Mouse (Mus musculus): ENCODE measurements around the gene Cd6. TPM values are rescaled to one million over a fixed set of nuclear protein-coding genes. Genes with fewer than 3 reads are reported as not detected.

Cd6 gene
- polyA plus RNA-seq, 1 experiment from 2014 or later, result not detected

DNA sequence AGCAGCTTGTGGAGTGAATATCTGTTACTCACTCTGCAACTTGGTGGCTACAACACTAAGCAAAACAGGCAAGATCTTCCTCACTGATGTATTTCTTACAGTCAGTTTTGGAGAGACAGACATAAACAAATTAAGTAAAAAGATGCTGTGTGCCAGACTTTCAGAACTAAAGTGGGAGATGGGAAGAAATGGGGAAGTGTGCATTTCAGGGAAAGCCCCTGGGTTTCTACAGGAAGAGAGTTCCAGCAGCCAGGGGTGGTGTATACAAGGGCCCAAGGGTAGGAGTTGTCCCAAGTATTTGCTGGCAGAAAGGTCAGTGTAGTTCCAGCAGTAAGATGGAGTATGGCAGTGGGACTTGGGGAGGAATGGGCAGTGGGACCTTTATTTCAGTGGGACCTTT is 70.3 kb downstream of the Cd6 start:
- Histone ChIP-seq H3K9me3 (replicated peaks) (no peaks in the 10 kb centered on the region), H3K36me3 (no peaks in the 10 kb centered on the region), H3K4me2 (replicated peaks) (no peak overlapping the region), H3K27ac (replicated peaks) (no peak overlapping the region), H3K27me3 (no peaks in the 10 kb centered on the region), H3K9ac (no peak overlapping the region), H3K4me1 (peaks cover 20% of the 10 kb centered on the region), H3K4me3 (replicated peaks) (no peak overlapping the region)
- ATAC-seq (ENCODE audit: insufficient number of reproducible peaks, low FRiP score, low TSS enrichment, low read depth), result no peak

DNA sequence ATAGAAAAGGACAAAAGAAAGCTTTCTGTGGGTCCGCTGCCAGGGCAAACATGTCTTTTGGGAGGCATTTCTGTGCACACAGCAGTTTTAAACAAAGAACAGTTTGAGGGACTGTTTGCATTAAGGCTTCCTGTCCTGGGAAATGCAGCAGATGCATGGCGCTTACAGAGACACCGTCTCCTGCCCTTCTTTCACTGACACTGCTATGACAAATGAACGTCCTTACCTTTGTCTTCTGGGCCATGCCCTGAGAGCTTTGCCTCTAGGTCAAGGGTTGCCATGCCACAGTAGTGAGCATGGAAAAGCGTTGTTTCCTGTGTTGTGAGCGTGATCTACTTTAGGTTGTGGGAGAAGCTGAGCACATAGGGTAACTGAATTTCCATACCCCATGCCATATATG is 71.2 kb downstream of the Cd6 start:
- no peak overlapping the region for H3K9ac ChIP-seq
- H3K36me3 ChIP-seq, result no peaks in the 10 kb centered on the region
- H3K9me3 ChIP-seq (replicated peaks), result no peaks in the 10 kb centered on the region
- no peak for ATAC-seq (ENCODE audit: insufficient number of reproducible peaks, low FRiP score, low TSS enrichment, low read depth)
- H3K27me3 ChIP-seq, result no peaks in the 10 kb centered on the region
- H3K4me2 ChIP-seq (replicated peaks), result no peak overlapping the region
- no peak overlapping the region for H3K4me3 ChIP-seq (replicated peaks)
- 39% methylated on average over 6 of the region's 6 CpGs for WGBS
- no peak overlapping the region for H3K27ac ChIP-seq (replicated peaks)
- peaks cover 20% of the 10 kb centered on the region for H3K4me1 ChIP-seq

DNA sequence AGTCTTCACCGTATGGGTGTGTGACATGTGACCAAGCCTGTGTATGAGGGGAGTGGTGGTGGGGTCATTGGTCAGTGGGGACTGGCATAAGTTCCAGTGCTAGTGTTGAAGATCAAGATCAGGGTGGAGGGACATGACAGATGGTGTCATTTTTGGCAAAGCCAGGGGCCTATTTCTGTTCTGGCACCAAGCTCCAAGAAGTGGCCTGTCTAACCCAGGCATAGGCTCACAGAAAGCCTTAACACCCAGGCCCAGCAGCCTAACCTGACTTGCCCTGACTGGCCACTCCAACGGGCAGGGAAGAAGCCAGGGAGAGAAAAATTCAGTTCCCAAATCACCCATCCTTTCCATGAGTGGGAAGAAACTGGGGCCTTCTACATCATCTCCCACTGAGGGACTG is 72.3 kb downstream of the Cd6 start:
- no peak for ATAC-seq (ENCODE audit: insufficient number of reproducible peaks, low FRiP score, low TSS enrichment, low read depth)
- H3K4me2 ChIP-seq (replicated peaks), result no peak overlapping the region
- no peaks in the 10 kb centered on the region for H3K27me3 ChIP-seq
- 84% methylated on average over 2 of the region's 2 CpGs for WGBS
- no peaks in the 10 kb centered on the region for H3K9me3 ChIP-seq (replicated peaks)
- H3K4me3 ChIP-seq (replicated peaks), result no peak overlapping the region
- H3K36me3 ChIP-seq, result no peaks in the 10 kb centered on the region
- peaks cover 20% of the 10 kb centered on the region for H3K4me1 ChIP-seq
- H3K27ac ChIP-seq (replicated peaks), result no peak overlapping the region
- H3K9ac ChIP-seq, result no peak overlapping the region

DNA sequence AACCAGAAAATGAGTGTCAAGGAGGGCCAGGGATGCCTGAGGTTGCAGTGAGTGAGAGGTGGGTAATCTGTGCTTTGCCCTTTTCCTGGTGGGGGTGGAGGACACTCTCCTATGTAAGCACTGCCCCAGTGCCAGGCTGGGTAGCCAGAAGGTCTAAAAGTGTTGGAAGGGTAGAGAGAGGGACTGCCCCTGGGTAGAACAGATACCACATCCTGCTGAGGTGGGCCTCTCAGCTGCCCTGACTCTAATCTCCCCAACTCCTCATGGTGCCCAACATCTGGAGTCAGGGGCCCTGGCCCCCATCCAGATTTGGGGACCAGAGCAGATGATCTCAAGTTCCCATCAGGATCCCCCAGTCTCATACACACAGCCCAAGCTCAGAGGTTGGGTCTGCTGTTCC is 72.7 kb downstream of the Cd6 start:
- Histone ChIP-seq H3K27me3 (no peaks in the 10 kb centered on the region), H3K9ac (no peak overlapping the region), H3K4me3 (replicated peaks) (no peak overlapping the region), H3K9me3 (replicated peaks) (no peaks in the 10 kb centered on the region), H3K36me3 (no peaks in the 10 kb centered on the region), H3K27ac (replicated peaks) (no peak overlapping the region), H3K4me1 (peaks cover 20% of the 10 kb centered on the region), H3K4me2 (replicated peaks) (no peak overlapping the region)
- no peak for ATAC-seq (ENCODE audit: insufficient number of reproducible peaks, low FRiP score, low TSS enrichment, low read depth)

DNA sequence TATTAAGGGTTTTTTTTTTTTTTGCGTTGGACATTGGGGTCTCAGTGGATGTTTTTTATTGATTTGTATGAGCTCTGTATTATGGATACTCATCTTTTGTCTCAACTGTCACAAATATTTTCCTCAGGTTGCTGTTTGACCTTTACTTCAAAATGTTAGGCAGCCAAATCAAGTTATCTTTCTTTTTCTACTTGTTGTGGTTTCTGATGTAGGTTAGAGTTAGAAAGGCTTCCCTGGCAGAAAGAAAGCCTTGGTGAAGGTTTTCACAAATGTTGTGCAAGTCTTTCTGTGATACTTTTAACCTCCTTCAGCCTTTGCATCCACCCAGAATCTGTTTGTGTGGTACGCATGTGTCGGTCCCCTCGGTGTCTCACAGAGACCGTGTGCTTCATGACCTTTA is 77.2 kb downstream of the Cd6 start:
- no peaks in the 10 kb centered on the region for H3K27me3 ChIP-seq
- H3K4me3 ChIP-seq (replicated peaks), result no peak overlapping the region
- no peak overlapping the region for H3K27ac ChIP-seq (replicated peaks)
- no peak overlapping the region for H3K9ac ChIP-seq
- no peak overlapping the region for H3K4me2 ChIP-seq (replicated peaks)
- ATAC-seq (ENCODE audit: insufficient number of reproducible peaks, low FRiP score, low TSS enrichment, low read depth), result no peak
- H3K4me1 ChIP-seq, result no peaks in the 10 kb centered on the region
- H3K36me3 ChIP-seq, result no peaks in the 10 kb centered on the region
- WGBS, result 94% methylated on average over 5 of the region's 5 CpGs
- H3K9me3 ChIP-seq (replicated peaks), result no peaks in the 10 kb centered on the region

DNA sequence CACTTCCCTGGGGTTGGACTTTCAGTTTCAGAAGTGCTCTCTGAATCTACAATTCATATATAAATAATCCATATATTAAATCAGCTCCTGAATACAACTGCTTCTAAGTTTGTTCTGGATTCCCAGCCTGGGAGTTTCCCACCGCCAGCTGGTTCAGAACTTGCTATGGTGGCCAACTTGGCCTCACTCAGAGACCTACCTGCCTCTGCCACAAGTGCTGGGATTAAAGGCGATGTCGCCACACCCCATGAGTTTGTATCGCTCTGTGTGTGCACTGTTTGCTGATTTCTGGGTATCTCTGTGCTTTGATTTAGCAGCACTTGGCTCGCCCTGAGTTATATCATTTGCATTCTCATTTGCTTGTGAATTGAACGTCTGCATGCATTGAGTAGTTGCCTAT is 77.8 kb downstream of the Cd6 start:
- Histone ChIP-seq H3K4me3 (replicated peaks) (no peak overlapping the region), H3K4me2 (replicated peaks) (no peak overlapping the region), H3K36me3 (no peaks in the 10 kb centered on the region), H3K27me3 (no peaks in the 10 kb centered on the region), H3K9me3 (replicated peaks) (no peaks in the 10 kb centered on the region), H3K4me1 (no peaks in the 10 kb centered on the region), H3K27ac (replicated peaks) (no peak overlapping the region), H3K9ac (no peak overlapping the region)
- ATAC-seq (ENCODE audit: insufficient number of reproducible peaks, low FRiP score, low TSS enrichment, low read depth), result no peak
- 93% methylated on average over 6 of the region's 6 CpGs for WGBS

DNA sequence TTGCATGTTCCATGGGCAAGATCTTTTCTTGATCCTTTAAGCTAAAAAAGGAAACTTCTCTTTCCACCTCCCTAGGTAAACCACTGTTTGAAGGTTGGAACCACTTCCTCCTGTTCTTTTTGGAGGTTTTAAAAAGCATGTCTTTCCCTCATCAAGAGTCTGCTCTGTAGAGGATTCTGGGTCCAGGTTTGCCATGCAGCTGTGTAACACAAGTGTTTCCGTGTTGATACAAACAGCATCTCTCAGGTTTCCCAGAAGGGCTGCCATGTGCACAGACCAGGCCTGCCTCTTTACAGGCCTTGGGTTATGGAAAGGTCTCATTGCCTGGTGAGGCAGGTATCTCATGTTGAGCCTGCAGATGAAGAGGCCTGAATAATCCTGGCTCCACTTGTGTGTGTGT is 78.3 kb downstream of the Cd6 start:
- ATAC-seq (ENCODE audit: insufficient number of reproducible peaks, low FRiP score, low TSS enrichment, low read depth), result no peak
- WGBS, result 79% methylated on average over 1 of the region's 1 CpGs

DNA sequence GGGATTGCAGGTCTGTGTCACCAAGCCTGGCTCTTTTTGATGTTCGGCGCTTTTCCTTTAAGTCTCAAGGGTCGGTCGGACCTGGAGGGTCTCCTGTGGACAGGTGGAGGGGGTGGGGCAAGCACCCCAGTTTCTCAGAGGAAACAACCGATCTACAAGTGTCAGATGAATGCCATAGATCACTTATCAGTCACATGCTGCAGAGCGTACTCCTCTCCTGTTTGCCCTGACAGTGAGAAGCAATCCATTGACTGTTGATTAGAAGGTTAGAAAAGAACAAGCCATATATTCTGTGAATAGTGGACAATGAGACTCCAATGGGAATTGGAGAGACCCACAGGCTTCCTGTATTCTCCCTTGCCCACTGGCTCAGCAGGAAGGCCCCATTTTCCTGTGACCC is 79.7 kb downstream of the Cd6 start:
- Histone ChIP-seq H3K9ac (no peak overlapping the region), H3K9me3 (replicated peaks) (no peaks in the 10 kb centered on the region), H3K4me2 (replicated peaks) (no peak overlapping the region), H3K4me1 (no peaks in the 10 kb centered on the region), H3K27ac (replicated peaks) (no peak overlapping the region), H3K27me3 (no peaks in the 10 kb centered on the region), H3K36me3 (no peaks in the 10 kb centered on the region), H3K4me3 (replicated peaks) (no peak overlapping the region)
- ATAC-seq (ENCODE audit: insufficient number of reproducible peaks, low FRiP score, low TSS enrichment, low read depth), result no peak
- WGBS, result 81% methylated on average over 6 of the region's 6 CpGs

More for the DNA sequence above, 78.3 kb downstream of the Cd6 start:
- H3K9me3 ChIP-seq (replicated peaks), result no peaks in the 10 kb centered on the region
- H3K4me2 ChIP-seq (replicated peaks), result no peak overlapping the region
- no peak overlapping the region for H3K27ac ChIP-seq (replicated peaks)
- no peaks in the 10 kb centered on the region for H3K36me3 ChIP-seq
- H3K9ac ChIP-seq, result no peak overlapping the region
- no peaks in the 10 kb centered on the region for H3K27me3 ChIP-seq
- no peaks in the 10 kb centered on the region for H3K4me1 ChIP-seq
- no peak overlapping the region for H3K4me3 ChIP-seq (replicated peaks)

DNA sequence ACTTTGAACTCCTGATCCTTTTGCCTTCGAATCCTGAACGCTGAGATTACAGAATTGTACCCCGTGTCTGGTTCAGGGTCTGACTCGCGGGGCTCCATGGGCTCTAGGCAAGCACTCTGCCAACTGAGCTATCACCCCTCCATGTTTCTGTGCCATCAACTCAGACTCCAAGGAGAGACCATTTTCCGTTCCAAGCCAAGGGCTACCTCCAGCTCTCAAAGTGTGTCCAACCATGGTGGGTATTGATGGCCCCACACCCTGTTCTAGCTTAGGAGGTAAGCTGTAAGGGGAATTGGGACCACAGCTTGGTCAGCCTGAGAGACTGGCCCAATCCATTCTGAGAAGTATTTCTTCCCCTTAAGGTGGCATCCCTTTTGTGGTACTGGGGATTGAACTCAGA is 80.6 kb downstream of the Cd6 start:
- Histone ChIP-seq H3K4me3 (replicated peaks) (no peak overlapping the region), H3K9me3 (replicated peaks) (no peaks in the 10 kb centered on the region), H3K4me1 (no peaks in the 10 kb centered on the region), H3K27me3 (no peaks in the 10 kb centered on the region), H3K4me2 (replicated peaks) (no peak overlapping the region), H3K9ac (no peak overlapping the region), H3K27ac (replicated peaks) (no peak overlapping the region), H3K36me3 (no peaks in the 10 kb centered on the region)
- WGBS, result 88% methylated on average over 6 of the region's 6 CpGs
- no peak for ATAC-seq (ENCODE audit: insufficient number of reproducible peaks, low FRiP score, low TSS enrichment, low read depth)

DNA sequence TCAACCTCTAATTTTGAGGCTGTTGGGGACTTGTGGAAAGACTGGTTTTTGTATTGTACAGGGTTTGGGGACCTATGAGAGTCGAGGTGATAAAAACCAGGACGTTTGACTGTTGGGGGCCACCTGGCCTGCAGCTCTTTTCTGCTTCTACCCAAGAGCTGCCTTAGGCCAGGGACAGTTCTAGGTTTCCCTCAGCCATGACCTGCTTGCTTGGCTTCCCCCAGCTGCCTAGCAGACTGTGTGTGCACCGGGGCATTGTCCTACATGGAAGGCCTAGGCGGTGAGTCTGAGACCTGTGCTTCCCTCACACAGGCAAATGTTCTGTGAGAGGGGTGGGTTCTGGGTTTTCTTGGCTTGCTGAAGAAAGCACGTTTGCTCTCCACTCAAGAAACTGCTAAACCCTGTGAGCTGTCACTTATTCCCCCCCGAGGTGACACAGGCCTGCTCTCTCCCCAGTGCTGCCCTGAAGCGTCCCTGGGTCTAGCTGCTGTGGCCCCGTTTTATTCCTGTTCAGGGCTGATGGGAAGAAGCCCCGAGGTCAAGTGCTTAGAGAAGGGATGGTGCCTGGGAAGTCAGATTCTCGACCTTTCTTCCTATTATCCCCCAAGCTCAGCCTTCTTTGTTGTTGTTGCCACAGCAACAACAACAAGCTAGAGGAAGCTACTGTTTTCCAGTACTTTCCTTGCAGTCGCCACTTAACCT is 81.3 kb downstream of the Cd6 start:
- Histone ChIP-seq H3K9me3 (replicated peaks) (no peaks in the 10 kb centered on the region), H3K9ac (no peak overlapping the region), H3K4me2 (replicated peaks) (no peak overlapping the region), H3K4me3 (replicated peaks) (no peak overlapping the region), H3K27ac (replicated peaks) (no peak overlapping the region), H3K27me3 (no peaks in the 10 kb centered on the region), H3K36me3 (no peaks in the 10 kb centered on the region), H3K4me1 (no peaks in the 10 kb centered on the region)
- ATAC-seq (ENCODE audit: insufficient number of reproducible peaks, low FRiP score, low TSS enrichment, low read depth), result no peak
- WGBS, result 57% methylated on average over 11 of the region's 11 CpGs

DNA sequence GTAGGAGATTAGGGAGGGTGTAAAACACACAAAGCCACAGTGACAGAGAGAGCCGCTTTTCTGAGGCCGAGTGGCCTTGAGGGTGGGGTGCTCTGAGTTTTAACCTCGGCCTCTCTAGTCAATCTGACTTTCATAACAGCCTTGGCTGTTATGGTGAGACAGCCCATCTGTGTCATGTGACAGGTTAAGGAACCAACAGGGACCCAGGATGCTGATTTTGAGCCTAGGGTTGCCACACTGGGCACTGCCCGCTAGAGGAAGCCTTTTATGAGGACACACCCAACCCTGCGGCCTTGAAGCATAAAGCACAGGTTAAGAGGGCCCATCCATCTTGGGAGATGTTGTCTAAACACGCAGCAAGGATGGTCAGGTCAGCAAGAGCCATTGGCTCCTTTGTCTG is 82.1 kb downstream of the Cd6 start:
- H3K27me3 ChIP-seq, result no peaks in the 10 kb centered on the region
- no peaks in the 10 kb centered on the region for H3K36me3 ChIP-seq
- H3K4me1 ChIP-seq, result no peaks in the 10 kb centered on the region
- H3K27ac ChIP-seq (replicated peaks), result no peak overlapping the region
- WGBS, result 80% methylated on average over 6 of the region's 6 CpGs
- ATAC-seq (ENCODE audit: insufficient number of reproducible peaks, low FRiP score, low TSS enrichment, low read depth), result no peak
- no peak overlapping the region for H3K4me2 ChIP-seq (replicated peaks)
- H3K9ac ChIP-seq, result no peak overlapping the region
- no peak overlapping the region for H3K4me3 ChIP-seq (replicated peaks)
- H3K9me3 ChIP-seq (replicated peaks), result no peaks in the 10 kb centered on the region

DNA sequence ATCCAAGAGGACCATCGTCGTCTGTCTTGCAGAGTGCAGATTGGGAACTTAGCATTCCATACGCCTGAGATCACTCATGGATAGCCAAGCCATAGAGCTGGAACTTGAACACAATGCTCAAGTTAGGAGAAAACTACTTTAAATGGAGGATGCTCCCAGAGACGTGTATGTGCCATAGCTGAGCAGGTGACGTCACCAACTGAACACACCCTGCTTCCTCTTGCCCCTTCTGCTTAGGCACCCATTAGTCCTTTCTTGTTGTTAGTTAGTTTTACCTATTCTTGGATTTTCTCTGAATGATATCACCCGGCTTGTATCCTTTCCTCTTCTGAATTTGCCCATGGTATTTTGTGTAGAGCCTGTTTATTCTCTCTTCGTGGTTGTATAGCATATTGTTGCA is 82.7 kb downstream of the Cd6 start:
- no peak overlapping the region for H3K9ac ChIP-seq

More for the DNA sequence above, 82.7 kb downstream of the Cd6 start:
- ATAC-seq (ENCODE audit: insufficient number of reproducible peaks, low FRiP score, low TSS enrichment, low read depth), result no peak
- no peak overlapping the region for H3K27ac ChIP-seq (replicated peaks)
- H3K27me3 ChIP-seq, result no peaks in the 10 kb centered on the region
- H3K4me3 ChIP-seq (replicated peaks), result no peak overlapping the region
- WGBS, result 79% methylated on average over 7 of the region's 7 CpGs
- H3K9me3 ChIP-seq (replicated peaks), result no peaks in the 10 kb centered on the region
- no peaks in the 10 kb centered on the region for H3K4me1 ChIP-seq
- no peak overlapping the region for H3K4me2 ChIP-seq (replicated peaks)
- H3K36me3 ChIP-seq, result no peaks in the 10 kb centered on the region

All from embryonic facial prominence, embryonic 15.5 days (tissue).